ENCODE assay signal across 23 mouse cellular contexts in genomic region chr1:98131244-98131643, GRCm38 (mm10). TPM values are rescaled to one million over a fixed set of nuclear protein-coding genes. Genes with fewer than 3 reads are reported as not detected.
DNase-seq lines count a peak whose midpoint lies in the region; ATAC-seq and TF ChIP-seq lines count a peak whose summit lies in the region.
"Had no signal": no experiment of that assay in that cellular context is flagged by ENCODE, and none has a peak within 500 bp of the region (broad histone marks: within the 10 kb centered on the region; RNA-seq: fewer than 3 reads in every experiment).

No protein-coding gene starts in this region.

- TF ChIP-seq EP300 in heart, postnatal 0 days (IDR thresholded peaks at IDR 0.05; ENCODE audit: low read depth), result no peak

- no peak overlapping the region for H3K4me3 ChIP-seq in heart, postnatal 0 days (ENCODE audit: low read depth, low read length)
- no peak overlapping the region for H3K4me3 ChIP-seq in heart, embryonic 12.5 days
- H3K4me3 ChIP-seq in bone marrow macrophage, adult 2 months (ENCODE audit: insufficient read depth, low read length), result no peak overlapping the region
- H3K4me3 ChIP-seq: forebrain, embryonic 10.5 days; heart, embryonic 15.5 days; hindbrain, embryonic 12.5 days; limb, embryonic 15.5 days; midbrain, embryonic 10.5 days; neural tube, embryonic 12.5 days had no signal

- DNase-seq in heart, postnatal 0 days (ENCODE audit: low spot score), result no peak
- DNase-seq in 416B (ENCODE audit: low read depth), result peak; percentile 63
- no peak for DNase-seq in thymus, postnatal 10 days (ENCODE audit: low spot score in 2 of 2)
- DNase-seq in gastrocnemius, adult 18-20 months (ENCODE audit: low spot score), result no peak
- no peak for DNase-seq in cerebellum, postnatal 10 days
- DNase-seq: adrenal gland, adult 2 months; cerebellum, adult 11 months; cerebellum, postnatal 25 days; forebrain, postnatal 0 days; heart, adult 18-20 months; kidney, postnatal 10 days; liver, postnatal 0 days; right cerebral cortex, adult 18-20 months had no signal

- no peak for ATAC-seq in heart, postnatal 0 days (ENCODE audit: insufficient read depth, low read depth)
- ATAC-seq in heart, embryonic 12.5 days (ENCODE audit: insufficient number of reproducible peaks, low FRiP score), result no peak
- peak; percentile 68 for ATAC-seq in megakaryocyte, adult 5-6 weeks (ENCODE audit: poor library complexity, severe bottlenecking)
- ATAC-seq: forebrain, postnatal 0 days; intestine, postnatal 0 days; liver, postnatal 0 days had no signal

- TF ChIP-seq CTCF in heart, postnatal 0 days (IDR thresholded peaks at IDR 0.05; ENCODE audit: low read depth), result no peak
- TF ChIP-seq CTCF in bone marrow macrophage, adult 2 months (IDR thresholded peaks at IDR 0.05; ENCODE audit: low read depth, low read length), result no peak

- H3K27ac ChIP-seq in heart, postnatal 0 days (ENCODE audit: low read depth), result peak overlapping the region; percentile 66
- H3K27ac ChIP-seq in heart, embryonic 12.5 days (ENCODE audit: poor library complexity, severe bottlenecking), result no peak overlapping the region
- H3K27ac ChIP-seq in bone marrow macrophage, adult 2 months (ENCODE audit: insufficient read depth, low read depth, low read length), result peak overlapping the region; percentile 55
- H3K27ac ChIP-seq: forebrain, embryonic 10.5 days; heart, embryonic 15.5 days; hindbrain, embryonic 12.5 days; limb, embryonic 15.5 days; midbrain, embryonic 10.5 days; neural tube, embryonic 12.5 days had no signal

- no peaks in the 10 kb centered on the region for H3K9me3 ChIP-seq in heart, postnatal 0 days (replicated peaks; ENCODE audit: control insufficient read depth, low read length)
- no peaks in the 10 kb centered on the region for H3K9me3 ChIP-seq in heart, embryonic 12.5 days (replicated peaks)
- H3K9me3 ChIP-seq: forebrain, embryonic 10.5 days; heart, embryonic 15.5 days; hindbrain, embryonic 12.5 days; limb, embryonic 15.5 days; midbrain, embryonic 10.5 days; neural tube, embryonic 12.5 days had no signal

- H3K4me2 ChIP-seq in heart, postnatal 0 days (ENCODE audit: low read depth, low read length), result peak overlapping the region; percentile 26; the same call in 1 of the 2 replicates
- no peak overlapping the region for H3K4me2 ChIP-seq in heart, embryonic 12.5 days
- H3K4me2 ChIP-seq: heart, embryonic 15.5 days; hindbrain, embryonic 12.5 days; limb, embryonic 15.5 days; neural tube, embryonic 12.5 days had no signal

- no peak for TF ChIP-seq POLR2A in bone marrow macrophage, adult 2 months (IDR thresholded peaks at IDR 0.05; ENCODE audit: borderline replicate concordance, low read depth, low read length)

- H3K4me1 ChIP-seq in heart, postnatal 0 days (ENCODE audit: control insufficient read depth, insufficient read depth), result peaks cover 16% of the 10 kb centered on the region
- 0 out of 2 replicates have a peak, but pooled peaks cover 2% of the 10 kb centered on the region for H3K4me1 ChIP-seq in heart, embryonic 12.5 days (replicated peaks)
- H3K4me1 ChIP-seq in bone marrow macrophage, adult 2 months (ENCODE audit: control insufficient read depth, insufficient read depth, low read length), result peaks cover 19% of the 10 kb centered on the region
- H3K4me1 ChIP-seq: hindbrain, embryonic 12.5 days; limb, embryonic 15.5 days; midbrain, embryonic 10.5 days; neural tube, embryonic 12.5 days had no signal

- no peaks in the 10 kb centered on the region for H3K27me3 ChIP-seq in heart, postnatal 0 days (ENCODE audit: control insufficient read depth, insufficient read depth, low read length)
- H3K27me3 ChIP-seq in heart, embryonic 12.5 days (replicated peaks), result no peaks in the 10 kb centered on the region
- H3K27me3 ChIP-seq: heart, embryonic 15.5 days; hindbrain, embryonic 12.5 days; limb, embryonic 15.5 days; neural tube, embryonic 12.5 days had no signal

- WGBS in heart, postnatal 0 days, result 53% methylated on average over 4 of the region's 4 CpGs
- 46% methylated on average over 4 of the region's 4 CpGs for WGBS in heart, embryonic 12.5 days

- H3K36me3 ChIP-seq in heart, postnatal 0 days (replicated peaks; ENCODE audit: control insufficient read depth, insufficient read depth, low read length), result no peaks in the 10 kb centered on the region
- no peaks in the 10 kb centered on the region for H3K36me3 ChIP-seq in heart, embryonic 12.5 days
- H3K36me3 ChIP-seq: forebrain, embryonic 10.5 days; heart, embryonic 15.5 days; hindbrain, embryonic 12.5 days; limb, embryonic 15.5 days; midbrain, embryonic 10.5 days; neural tube, embryonic 12.5 days had no signal

- H3K9ac ChIP-seq in heart, postnatal 0 days (replicated peaks; ENCODE audit: low read depth, low read length), result no peak overlapping the region
- no peak overlapping the region for H3K9ac ChIP-seq in heart, embryonic 12.5 days
- H3K9ac ChIP-seq: forebrain, postnatal 0 days; heart, embryonic 15.5 days; hindbrain, embryonic 12.5 days; limb, embryonic 15.5 days; liver, postnatal 0 days; neural tube, embryonic 12.5 days had no signal

RNA-seq across cellular contexts. Expression of gene Pam, which starts 35.8 kb away (rescaled TPM):
- 1,082 and 1,791 TPM in 2 replicates for total RNA-seq in heart, postnatal 0 days (2014; rRNA removed; ENCODE audit: low replicate concordance)
- 804 and 821 TPM in 2 replicates for polyA plus RNA-seq in heart, postnatal 0 days (2015; fragmentation: Nextera tagmentation; extraction: Ambion mirVana)
- 376 and 393 TPM in 2 replicates for polyA plus RNA-seq in heart, embryonic 12.5 days (2016; fragmentation: Nextera tagmentation; extraction: Ambion mirVana)
- 33.0 and 37.0 TPM in 2 replicates for polyA plus RNA-seq in bone marrow macrophage, adult 2 months (2012; ENCODE audit: insufficient read depth, insufficient read length, missing spikeins)
- total RNA-seq in megakaryocyte, adult 5-6 weeks (2015), result 6.6 and 6.8 TPM in 2 replicates
- total RNA-seq in megakaryocyte, adult 5-6 weeks (2017), result 15.4 and 24.4 TPM in 2 replicates
- total RNA-seq in gastrocnemius, adult 18-20 months (2021), result 10 to 100 TPM; 29.7 to 34.6 TPM

Comparison
In these comparisons a context has a peak if more than half of its experiments do, and no peak if none do; other contexts are left out.
1. RNA of gene Pam, which starts 35.8 kb away (total RNA-seq): 1,082 to 1,791 TPM in heart, postnatal 0 days; 29.7 to 34.6 TPM in gastrocnemius, adult 18-20 months and 6.6 to 24.4 TPM in megakaryocyte, adult 5-6 weeks; every median in the first group is over 10 times any median in the second.